Mouse (Mus musculus): ENCODE data around the gene Gm20388.
A peak's percentile ranks its signal among the peaks of the same experiment; 100 is the strongest.

Gene Gm20388

DNA sequence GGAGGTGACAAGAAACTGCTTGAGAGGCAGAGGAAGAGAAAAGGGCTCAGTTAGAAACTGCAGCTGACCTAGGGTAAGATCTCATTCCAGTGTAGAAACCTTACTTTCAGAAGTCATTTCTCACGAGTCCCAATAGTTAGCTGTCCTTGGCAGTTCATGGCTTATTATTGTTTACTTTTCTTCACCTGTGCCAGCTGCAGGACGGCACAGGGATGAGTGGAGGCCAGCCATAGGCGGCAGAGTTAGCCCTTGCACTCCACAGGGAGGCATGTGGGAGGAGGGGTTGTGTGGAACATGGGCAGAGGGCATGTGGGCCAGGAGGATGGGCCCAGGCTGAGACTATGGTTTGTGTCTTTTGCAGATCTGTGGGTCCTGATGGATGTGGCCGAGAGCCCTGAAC, 2472.4 kb downstream of the Gm20388 start:
- no peak for DNase-seq

DNA sequence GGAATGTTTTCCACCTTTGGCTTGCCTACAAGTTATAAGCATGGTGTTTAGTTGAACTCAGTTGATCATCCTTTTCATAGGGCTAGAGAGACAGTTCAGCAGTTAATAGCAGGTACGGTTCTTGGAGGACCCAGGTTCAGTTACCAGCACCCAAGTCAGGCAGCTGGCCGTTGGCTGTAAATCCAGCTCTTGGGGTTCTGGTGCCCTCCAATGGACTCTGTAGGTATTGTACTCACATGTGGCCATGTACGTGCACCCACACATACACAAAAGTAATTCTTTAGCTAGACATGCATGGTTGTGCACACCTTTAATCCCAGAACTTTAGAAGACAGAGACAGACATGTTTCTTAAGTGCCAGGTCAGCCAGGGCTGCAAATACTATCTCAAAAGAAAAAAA, 2478.7 kb downstream of the Gm20388 start:
- no peak for DNase-seq

DNA sequence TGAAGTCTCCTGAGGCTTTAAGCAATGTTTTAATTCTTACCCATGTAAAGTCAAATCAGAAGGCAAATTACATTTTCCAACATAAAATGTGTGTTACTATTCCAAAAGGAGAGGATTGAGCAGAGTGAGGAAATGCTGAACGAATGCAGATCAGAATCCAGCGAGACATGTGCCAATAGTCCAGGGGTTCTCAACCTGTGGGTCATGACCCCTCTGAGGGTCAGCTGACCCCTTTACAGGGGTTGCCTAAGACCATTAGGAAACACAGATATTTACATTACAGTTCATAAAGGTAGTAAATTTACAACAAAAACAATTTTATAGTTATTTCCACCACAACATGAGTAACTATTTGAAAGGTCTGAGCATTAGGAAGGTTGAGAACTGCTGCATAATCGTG, 2480.1 kb downstream of the Gm20388 start:
- no peak for DNase-seq

DNA sequence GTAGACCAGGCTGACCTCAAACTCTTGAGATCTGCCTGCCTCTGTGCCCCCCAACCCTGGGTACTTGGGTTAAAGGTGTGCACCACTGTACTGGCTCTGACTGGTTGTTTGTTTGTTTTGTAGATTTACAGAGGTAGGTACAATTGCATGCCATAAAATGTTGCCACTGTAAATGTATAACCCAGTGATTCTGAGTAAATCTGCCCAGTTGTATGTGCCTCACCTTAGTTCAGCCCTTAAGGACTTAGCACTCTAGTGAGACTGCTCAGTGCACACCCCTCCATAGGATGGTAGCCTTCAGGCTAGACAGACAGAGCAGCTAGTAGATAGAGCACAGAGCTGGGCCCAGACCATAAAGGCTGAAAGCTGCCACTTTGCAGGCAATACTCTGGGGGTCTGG, 2483.1 kb downstream of the Gm20388 start:
- no peak for DNase-seq

DNA sequence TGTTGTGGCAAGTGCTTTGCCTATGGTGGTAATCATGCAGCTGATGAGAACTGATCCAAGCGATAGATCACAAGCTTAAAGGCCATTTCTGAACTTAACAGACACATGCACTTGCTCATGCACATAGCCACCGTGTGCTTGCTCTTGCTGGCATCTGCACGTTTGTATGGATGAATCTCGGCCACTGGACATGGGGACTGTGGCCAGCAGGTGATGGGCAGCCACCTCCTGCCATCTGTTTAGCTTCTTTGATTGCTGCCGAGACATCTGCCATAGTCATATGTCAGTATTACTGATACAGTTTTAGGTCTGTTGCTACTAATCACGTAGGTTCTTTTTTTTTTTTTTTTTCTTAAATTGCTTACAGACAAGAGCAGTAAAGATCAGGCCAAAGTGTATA, 2484.7 kb downstream of the Gm20388 start:
- no peak for DNase-seq

DNA sequence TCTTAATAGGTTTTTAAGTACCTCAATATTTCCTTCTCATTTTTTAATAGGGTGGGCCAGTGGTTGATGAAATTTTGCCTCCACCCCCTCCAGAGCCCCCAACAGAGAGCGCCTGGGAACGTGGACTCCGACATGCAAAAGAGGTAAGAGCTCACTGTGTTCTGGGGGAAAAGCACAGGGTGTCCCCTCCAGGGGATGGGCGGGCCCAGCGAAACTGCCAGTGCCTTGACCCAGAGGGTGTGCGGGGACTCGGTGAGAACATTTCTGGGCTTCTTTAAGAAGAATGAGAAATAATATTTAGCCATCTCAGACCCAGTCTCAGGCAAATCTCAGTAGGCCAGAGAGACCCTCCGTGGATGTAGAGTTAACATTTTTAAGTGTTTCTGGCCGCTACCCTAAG, 2487.5 kb downstream of the Gm20388 start:
- no peak for DNase-seq

DNA sequence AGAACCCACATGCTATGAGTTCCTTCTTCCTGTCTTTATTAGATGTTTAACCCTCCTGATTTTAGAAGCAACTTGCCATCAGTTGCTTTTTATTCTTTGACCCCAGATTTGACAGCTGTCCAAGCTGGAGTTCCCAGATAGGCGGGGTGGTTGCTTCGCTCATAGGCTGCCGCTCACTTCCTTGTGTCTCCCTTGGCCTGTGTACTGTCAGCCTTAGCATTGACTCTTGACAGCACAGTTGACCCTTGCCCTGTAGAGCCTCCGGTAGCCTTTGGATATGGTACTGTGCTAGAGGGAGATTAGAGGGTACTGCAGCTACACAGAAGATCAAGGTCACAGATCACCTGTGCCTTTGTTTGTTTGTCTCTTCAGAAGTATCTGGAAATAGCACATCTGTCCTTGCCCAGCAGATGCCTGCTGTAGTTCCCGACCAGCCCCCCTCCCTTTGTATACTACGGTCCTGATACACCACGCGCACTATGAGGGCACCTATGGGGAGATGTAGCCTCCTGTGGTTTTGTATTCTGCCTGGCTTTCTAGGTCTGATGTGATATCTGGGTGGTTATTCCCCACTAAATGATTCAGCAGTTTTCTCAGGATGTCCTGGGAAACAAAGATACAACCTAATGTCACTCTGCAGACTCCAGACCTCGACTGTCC, 2494.6 kb downstream of the Gm20388 start:
- peak; percentile 31 for DNase-seq

DNA sequence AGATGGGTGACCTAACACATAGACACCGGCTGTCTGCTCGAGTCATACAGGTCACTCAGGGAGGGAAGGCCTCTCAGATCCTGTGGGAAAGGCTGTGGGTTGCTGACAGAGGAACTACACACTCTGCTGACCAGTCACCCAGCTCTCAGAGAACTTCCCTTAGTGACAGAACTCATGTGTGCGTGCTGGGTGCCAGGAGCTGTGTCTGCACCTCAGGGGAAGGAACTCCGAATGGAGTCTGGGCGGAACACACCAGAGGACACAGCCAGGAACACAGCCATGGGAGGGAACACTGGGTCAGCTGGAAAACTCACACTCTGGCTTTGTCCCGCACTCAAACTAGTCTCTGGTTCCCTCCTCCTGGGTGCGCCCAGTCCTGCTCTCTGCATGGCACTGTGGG, 2497.0 kb downstream of the Gm20388 start:
- DNase-seq = no peak

DNA sequence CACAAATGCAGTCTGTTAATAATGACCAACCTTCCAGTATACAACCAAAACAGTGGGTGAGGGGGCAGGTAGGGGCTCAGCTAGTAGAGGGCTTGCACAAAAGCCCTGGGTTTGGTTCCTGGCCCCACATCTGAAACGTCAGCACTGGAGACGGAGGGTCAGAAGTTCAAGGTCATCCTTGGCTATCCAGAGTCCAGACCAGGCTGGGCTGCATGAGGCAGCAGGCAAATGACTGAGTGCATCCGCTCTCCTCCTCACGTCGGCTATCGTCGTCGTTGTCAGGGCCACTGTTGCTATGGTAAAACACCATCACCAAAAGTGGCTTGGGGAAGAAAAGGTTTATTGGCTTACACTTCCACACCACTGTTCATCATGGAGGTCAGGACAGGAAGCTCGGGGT, 2503.7 kb downstream of the Gm20388 start:
- no peak for DNase-seq

DNA sequence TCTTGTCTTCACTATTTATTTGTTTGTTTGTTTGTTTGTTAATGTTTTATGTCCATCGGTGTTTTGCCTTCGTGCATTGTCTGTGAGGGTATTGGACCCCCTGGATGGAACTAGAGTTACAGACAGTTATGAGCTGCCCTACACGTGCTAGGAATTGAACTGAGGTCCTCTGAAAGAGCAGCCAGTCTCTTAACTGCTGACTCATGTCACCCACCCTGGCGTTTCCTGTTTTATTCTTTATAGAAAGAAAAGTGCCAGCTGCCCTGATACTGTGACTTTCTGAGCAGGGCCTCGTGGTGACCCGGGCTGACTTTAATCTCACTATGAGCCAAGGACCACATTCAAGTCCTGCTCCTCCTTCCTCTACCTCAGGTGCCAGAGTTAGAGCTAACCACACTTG, 2504.9 kb downstream of the Gm20388 start:
- no peak for DNase-seq

DNA sequence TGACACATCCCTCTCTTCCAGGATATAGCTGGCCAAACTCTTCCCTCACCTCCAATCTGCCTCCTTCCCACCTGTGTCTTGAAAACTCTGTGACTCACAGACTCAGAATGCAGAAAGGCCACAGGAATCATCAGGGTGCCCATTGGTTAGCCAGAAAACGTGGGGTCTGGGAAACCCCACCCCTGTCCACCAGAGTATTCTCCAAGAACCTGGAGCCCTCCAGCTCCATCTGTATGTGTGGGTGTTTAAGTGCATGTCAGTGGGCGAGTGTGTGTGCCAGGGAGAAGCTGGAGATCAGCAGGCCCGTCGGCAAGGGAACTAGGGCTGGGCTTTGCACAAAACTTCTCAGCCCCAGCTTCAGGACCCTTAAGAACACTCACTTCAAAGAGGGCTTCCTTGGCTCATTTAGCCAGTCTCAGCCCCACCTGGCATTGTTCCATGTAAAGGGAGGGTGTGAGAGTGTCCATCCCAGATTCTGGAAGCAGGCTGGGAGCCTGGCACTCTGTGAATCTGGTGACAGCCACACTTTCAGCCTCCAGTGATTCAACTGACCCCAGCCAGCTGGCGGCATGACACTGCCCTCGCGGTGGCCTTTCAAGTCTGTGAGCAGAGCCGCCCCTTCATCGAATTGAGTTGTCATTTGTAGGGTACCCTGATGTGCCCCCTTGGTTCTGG, 2509.4 kb downstream of the Gm20388 start:
- DNase-seq = no peak

DNA sequence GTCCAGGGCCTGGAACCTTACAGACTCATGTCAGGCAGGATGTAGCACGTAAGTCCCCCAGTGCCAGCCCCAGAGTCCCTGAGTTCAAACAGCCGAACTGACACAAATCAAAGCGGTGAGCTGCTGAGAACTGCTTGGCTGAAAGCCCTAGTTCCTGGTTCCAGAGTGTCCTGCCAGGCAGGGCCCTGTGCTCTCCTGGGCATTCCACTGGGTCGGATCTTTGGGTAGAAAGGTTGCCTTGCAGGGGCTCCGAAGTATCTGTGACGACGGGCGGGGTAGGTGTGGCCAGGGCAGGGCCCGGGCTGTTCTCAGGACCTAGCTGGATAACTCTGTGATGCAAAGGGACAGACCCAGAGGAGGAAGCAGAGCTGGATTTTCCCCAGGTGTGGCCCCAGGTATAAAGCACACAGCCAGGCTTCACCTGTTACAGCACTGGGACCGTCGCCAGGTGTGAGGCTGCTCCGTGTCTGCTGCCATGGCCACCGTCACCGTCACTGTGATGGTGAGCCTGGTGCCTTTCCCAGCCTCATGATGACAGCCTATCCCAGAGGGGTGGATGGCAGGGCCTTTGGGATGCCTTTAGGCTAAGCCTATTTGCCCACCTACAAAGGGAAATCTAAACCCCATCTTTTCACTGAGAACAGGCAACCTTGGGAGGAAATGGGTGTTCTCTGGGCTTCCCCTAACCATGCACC, 2510.9 kb downstream of the Gm20388 start, which contains the start of gene Il17c:
Il17c (plus strand) TSS at position 645 of the 695 bp plus-strand sequence.
- DNase-seq = no peak

DNA sequence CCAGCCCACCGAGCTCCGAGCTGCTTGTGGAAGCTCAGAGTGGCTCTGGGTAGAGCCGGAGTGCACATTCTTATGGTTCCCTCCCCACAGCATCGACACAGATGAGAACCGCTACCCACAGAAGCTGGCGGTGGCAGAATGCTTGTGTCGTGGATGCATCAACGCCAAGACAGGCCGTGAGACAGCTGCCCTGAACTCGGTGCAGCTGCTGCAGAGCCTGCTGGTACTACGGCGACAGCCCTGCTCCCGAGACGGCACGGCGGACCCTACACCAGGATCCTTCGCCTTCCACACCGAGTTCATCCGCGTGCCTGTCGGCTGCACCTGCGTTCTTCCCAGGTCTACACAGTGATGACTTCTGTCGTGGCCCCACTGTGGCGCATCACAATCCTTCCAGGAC, 2512.6 kb downstream of the Gm20388 start:
- no peak for DNase-seq

DNA sequence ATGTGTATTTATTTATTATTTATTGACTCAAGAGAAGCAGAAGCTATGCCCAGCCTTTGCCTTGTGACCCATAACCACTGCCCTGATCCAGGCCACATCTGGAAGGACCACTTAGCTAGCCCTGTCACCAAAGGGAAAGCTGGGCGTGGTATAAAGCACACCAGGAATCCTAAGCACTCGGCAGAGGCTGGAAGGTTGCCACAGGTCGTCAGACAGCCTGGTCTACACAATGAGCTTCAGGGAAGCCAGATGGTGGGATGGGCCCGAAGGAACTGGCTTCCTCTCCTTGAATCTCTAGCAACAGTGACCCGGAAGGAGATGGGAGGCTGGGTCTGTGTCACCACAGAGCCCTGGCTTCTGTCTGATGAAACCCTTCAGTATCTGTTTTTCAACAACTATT, 2513.0 kb downstream of the Gm20388 start:
- DNase-seq = peak; percentile 81

DNA sequence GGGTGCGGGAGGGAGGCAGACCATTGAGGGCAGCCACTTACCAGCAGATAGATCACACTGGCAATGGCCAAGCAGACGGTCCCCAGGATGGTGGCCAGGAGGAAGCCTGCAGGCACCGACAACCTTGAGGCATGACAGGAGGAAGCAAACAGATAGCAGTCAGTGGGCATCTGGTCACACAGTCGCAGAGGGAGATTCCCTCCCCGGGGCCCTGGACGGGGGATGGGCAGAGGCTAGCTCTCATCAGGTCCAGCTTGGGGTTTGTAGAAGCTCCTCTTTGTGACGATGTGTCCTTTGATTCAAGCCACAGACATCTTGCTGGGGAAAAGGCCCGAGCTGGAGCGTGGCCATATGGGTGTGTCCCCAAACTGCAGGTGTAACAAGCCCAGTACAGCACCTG, 2515.5 kb downstream of the Gm20388 start:
- DNase-seq = no peak

DNA sequence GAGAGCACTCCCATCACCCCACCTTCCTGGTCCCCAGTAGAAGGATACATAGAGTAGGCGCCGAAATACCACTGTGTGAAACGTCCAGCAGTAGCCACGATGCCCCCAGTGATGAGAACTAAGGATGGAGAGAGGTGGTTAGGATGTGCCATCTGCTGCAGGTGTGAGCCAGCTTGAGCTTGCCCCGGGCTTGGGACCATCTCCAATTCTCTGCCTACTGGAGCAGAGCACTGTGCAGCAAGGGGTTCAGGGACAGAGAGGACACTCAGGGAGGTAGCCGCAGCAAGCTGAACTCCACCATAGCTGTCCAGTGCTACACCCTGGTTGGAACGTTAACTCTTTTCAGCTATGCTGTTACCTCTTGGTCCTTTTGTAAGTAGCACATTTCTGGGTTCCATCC, 2517.0 kb downstream of the Gm20388 start:
- DNase-seq = no peak

DNA sequence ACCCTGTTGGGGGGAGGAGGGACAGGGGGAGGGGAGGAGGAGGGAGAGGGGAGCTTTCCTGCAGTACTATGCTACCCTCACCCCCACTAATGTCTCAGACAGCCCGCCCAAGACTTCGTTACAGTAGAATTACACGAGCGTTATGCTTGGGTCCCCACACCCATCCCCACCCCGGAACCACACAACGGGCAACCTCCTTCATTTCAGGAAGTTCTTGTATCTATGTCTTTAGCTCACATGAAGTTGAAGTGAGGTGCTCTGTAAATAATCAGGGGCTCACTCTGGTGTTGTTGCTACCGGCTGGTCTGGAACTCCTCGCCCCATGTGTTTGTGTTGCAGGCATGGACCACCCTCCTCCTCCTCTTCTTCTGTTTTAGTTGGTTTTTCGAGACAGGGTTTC, 2517.5 kb downstream of the Gm20388 start:
- no peak for DNase-seq

DNA sequence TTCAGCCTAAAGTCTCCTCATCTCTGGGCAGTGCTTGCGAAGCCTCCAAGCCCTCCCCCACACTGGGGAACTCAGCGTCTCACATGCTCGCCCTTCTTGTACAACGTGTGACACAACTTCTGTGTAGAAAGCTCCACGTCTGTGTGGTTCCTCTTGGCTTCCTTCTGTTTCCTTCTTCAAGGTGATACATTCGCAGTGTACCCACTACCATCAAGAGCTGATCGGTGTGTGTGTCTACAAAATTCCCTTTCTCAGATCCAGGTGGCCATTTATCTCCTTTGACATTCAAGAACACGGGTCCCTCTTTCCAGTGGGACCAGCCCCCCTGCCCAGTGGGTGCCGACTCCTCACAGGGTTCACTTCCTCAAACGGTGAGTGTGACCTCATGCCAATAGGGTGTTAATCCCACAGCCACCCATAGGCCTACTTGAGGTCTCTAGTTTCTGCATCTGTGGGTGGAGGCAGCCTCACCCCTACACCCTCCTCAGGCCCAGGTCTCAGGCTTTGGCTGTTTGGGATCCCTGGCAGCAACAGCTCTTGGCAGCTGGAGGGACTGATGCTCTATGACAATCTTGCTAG, 2519.5 kb downstream of the Gm20388 start:
- DNase-seq = no peak

DNA sequence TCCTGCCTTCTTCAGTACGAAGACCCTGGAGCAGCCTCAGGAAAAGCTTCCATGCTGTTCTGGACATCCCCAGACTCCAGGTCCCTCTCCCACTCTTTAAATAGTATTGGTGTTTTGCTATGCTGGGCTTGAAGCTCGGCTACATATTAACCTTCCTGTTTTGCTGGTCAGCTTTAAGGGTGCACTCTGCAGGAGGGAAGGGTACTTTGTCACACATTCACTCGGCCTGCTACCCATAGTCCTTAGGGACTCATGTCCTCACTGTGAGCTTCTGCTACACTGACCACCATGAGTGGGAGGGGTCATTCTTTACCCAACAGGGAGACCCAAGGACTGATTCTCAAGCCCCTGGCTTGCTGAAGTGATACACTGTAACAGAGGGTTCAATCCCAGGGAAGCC, 2520.0 kb downstream of the Gm20388 start:
- DNase-seq = peak; percentile 45

DNA sequence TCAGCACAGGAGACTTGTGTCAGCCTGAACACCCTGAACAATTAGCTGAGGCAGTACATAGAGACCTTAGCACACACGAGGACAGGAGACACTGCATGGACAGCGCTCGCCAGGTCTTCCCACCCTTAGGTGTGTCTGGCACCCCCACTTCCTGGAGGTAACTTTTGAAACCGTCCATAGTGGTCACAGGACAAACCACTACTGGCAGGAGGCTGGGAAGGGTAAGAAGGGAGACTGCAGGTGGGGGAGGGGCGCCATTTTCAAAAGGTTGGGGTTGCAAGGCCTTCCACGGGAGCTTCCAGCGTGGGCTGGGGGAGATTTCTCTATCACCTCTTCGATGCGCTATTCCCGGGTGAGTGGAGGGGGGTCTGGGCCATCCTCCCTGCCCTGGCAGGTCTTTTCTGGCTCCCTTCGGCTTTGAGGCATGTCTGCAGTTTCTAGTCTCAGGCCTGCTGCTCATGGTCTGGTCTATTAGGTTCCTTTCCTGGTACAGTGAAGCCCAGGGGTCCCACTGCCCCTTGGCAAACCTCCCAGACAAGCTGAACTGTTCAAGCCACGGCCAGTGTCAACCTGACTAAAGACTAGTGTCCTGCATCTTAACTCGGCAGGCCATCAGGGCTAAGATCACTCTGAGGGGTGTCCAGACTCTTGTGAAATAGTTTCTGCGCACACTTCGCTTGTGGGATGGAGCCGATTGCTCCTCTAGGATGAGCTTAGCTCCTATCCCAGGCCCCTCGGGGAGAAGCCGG, 2521.2 kb downstream of the Gm20388 start:
- peak; percentile 69 for DNase-seq

DNA sequence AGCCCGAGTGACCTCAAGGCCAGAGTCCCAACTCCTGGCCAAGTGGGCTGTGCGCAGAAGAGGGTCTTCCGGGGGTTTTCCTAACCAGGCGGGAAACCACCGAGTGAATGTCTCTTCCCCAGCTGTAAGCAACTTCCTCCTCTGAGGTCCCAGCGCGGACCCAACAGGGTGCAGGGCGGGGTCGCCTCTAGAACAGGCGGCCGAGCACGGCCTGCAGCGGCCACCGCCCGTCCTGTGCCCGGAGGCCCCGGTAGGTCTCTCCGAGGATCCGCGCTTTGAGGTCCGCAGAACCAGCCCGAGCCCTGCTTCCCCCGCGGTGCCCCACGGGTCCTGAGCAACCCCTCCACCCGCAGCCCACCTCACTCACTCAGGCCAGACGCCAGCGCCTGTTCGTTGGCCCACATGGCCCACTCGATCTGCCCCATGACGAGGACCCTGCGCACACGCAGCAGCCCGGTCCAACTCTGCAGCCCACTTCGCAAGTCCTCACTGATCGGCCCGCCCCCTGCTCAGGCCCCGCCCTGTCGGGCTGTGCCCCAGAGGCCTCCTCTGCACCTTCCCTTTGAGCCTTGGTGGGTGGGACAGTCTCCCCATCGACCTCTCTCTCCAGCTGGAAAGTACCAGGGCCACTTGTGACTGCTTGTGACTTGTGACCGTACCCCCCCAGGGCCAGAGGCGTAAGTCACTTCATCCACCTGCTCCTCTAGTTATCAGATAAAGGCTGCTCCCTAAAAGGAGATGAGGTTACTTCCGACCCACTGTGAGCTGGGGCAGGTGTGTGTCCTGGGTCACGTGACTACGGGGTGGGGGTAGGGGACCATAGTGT, 2522.0 kb downstream of the Gm20388 start, which contains the start of gene Cyba:
Cyba (minus strand) TSS at position 488 of the 826 bp plus-strand sequence.
- peak; percentile 90 for DNase-seq
